Mouse (Mus musculus) limb, embryonic 12.5 days (tissue): ENCODE measurements around the gene Slc16a2. TPM values are rescaled to one million over a fixed set of nuclear protein-coding genes. Genes with fewer than 3 reads are reported as not detected.
A peak's percentile ranks its signal among the peaks of the same experiment; 100 is the strongest.

Experiments
- ATAC-seq: fragments of 200-750 bp; cut with Nextera tagmentation; 2 replicates; pipeline ENCODE4 v1.8.0; 2017; ENCODE audit warnings: low read depth, moderate TSS enrichment; ENCODE audit not compliant: insufficient number of reproducible peaks, insufficient read depth, low FRiP score, low TSS enrichment
- H3K27ac ChIP-seq: fragments of 300-500 bp; sonication (generic); 2 replicates; pipeline ENCODE4 v1.5.1; 2016; ENCODE audit warnings: mild to moderate bottlenecking, moderate library complexity
- H3K27me3 ChIP-seq: fragments of 300-500 bp; sonication (generic); 2 replicates; pipeline ENCODE4 v1.6.1; 2016; ENCODE audit warnings: mild to moderate bottlenecking, moderate library complexity
- H3K36me3 ChIP-seq: fragments of 300-500 bp; sonication (generic); 2 replicates; pipeline ENCODE4 v1.6.1; 2016; ENCODE audit warnings: mild to moderate bottlenecking, moderate library complexity
- H3K4me1 ChIP-seq: fragments of 300-500 bp; sonication (generic); replicated peaks from 2 replicates; pipeline ENCODE4 v1.6.1; 2016
- H3K4me2 ChIP-seq: fragments of 300-500 bp; sonication (generic); 2 replicates; pipeline ENCODE4 v1.6.1; 2016; ENCODE audit warnings: mild to moderate bottlenecking, moderate library complexity
- H3K4me3 ChIP-seq: fragments of 300-500 bp; sonication (generic); replicated peaks from 2 replicates; pipeline ENCODE4 v1.5.1; 2016; ENCODE audit warnings: mild to moderate bottlenecking
- H3K9ac ChIP-seq: fragments of 300-500 bp; sonication (generic); replicated peaks from 2 replicates; pipeline ENCODE4 v1.6.1; 2016; ENCODE audit warnings: mild to moderate bottlenecking, moderate library complexity
- H3K9me3 ChIP-seq: fragments of 300-500 bp; sonication (generic); 2 replicates; pipeline ENCODE4 v1.6.1; 2016; ENCODE audit warnings: mild to moderate bottlenecking, moderate library complexity
- WGBS: fragments of 180-500 bp; shearing (Covaris S2); methylation state at CpG from one replicate; pipeline ENCODE4 v1.1.7; 2016; 5-methylcytosine and 5-hydroxymethylcytosine counted together
- polyA plus RNA-seq: library from polyadenylated mRNA; unstranded; fragments of >200 nt; fragmentation: Nextera tagmentation; extraction: Ambion mirVana; gene quantifications from 2 replicates; pipeline ENCODE4 v1.2.1, GENCODE M21; 2016

The Slc16a2 gene
- polyA plus RNA-seq, 1 experiment from 2014 or later = 23.4 TPM

DNA sequence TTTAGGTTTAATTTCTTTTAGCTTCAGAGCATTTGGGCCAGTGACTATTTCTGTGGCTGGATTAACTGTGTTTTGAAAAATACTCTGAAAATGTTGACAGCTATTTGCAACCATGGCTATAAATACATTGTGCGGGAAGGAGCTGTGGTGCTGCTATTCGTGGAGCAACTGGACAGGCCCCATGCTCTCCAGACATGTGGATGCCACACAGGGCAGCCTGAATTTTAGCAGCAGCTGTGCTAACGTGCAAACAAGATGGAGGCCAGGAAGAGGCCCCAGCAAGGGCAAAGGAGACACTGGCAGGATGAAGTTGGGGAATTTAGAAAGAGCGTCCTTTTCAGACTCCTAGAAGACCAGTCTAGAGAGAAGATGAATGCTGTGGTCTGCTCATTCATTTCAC, 15.4 kb downstream of the Slc16a2 start:
- Histone ChIP-seq H3K4me1 (no peaks in the 10 kb centered on the region), H3K27me3 (peaks cover 48% of the 10 kb centered on the region), H3K27ac (no peak overlapping the region), H3K36me3 (no peaks in the 10 kb centered on the region), H3K4me2 (no peak overlapping the region), H3K4me3 (no peak overlapping the region), H3K9me3 (no peaks in the 10 kb centered on the region), H3K9ac (no peak overlapping the region)
- no peak for ATAC-seq
- WGBS = 70% methylated on average over 4 of the region's 4 CpGs

DNA sequence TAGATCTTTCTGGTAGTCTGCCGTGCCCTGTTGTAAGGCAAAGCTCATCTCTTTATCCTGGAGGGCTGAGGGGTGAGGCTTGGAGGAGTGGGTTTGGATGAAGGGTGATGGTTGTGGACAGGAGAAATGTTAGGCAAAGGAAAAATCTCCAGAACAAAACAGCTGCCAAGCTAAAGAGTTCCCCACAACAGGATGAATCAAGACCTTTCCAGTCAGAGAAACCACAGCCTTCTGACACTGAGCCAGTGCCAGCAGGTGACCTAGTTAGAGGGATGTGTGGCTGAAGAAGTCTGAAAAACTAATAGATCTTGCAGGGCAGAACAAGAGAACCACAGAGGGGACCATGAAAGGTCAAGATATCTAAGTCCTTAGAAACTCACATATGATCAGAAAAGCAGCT, 24.8 kb downstream of the Slc16a2 start:
- Histone ChIP-seq H3K9ac (no peak overlapping the region), H3K9me3 (no peaks in the 10 kb centered on the region), H3K4me2 (no peak overlapping the region), H3K4me1 (no peaks in the 10 kb centered on the region), H3K4me3 (no peak overlapping the region), H3K27me3 (peaks cover 49% of the 10 kb centered on the region), H3K36me3 (no peaks in the 10 kb centered on the region), H3K27ac (no peak overlapping the region)
- whole genome bisulfite sequencing = 89% methylated on average over 1 of the region's 1 CpGs
- no peak for ATAC-seq

DNA sequence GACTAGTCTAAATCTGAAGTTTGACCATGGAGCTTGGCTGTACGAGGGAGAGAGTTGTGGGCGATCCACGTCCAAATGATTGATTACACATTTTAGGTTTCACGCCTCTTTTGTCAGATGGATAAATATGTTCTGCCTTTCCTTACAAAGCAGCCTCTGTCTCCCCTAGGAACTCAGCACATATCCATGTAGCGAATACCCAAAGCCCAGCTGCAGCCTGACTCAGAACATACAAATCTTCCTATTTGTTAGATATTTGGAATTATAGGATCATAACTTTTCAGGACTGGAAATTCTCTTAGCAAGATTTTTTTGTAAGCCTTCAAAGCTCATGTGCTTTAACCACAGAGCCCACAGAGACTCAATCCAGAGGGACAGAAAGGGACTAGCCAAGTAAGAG, 26.3 kb downstream of the Slc16a2 start:
- Histone ChIP-seq H3K4me3 (no peak overlapping the region), H3K27ac (no peak overlapping the region), H3K36me3 (no peaks in the 10 kb centered on the region), H3K9me3 (no peaks in the 10 kb centered on the region), H3K27me3 (peaks cover 58% of the 10 kb centered on the region), H3K4me2 (no peak overlapping the region), H3K9ac (no peak overlapping the region), H3K4me1 (no peaks in the 10 kb centered on the region)
- 78% methylated on average over 5 of the region's 5 CpGs for WGBS
- ATAC-seq = no peak

DNA sequence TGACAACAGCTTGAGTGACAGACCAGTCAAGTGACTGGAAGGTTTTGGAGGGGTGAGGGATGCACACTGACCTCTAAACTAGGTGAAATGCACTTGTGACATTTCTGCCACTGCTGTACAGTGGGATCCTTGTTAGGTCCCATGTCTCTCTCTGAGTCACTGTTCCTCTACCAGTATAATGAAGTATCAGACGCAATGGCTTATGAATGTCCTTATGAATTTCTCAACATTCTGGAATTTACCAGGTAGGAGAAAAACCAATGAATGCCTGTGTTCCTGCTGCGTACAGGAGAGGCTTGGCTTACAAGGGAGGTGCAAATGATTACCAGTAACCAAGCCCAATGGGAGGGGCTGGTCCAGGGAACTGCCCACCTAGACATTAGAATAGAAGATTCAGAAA, 30.5 kb downstream of the Slc16a2 start:
- Histone ChIP-seq H3K4me3 (no peak overlapping the region), H3K4me1 (no peaks in the 10 kb centered on the region), H3K9ac (no peak overlapping the region), H3K36me3 (no peaks in the 10 kb centered on the region), H3K4me2 (no peak overlapping the region), H3K27ac (no peak overlapping the region), H3K9me3 (no peaks in the 10 kb centered on the region), H3K27me3 (peaks cover 35% of the 10 kb centered on the region)
- WGBS = 76% methylated on average over 2 of the region's 2 CpGs
- no peak for ATAC-seq

DNA sequence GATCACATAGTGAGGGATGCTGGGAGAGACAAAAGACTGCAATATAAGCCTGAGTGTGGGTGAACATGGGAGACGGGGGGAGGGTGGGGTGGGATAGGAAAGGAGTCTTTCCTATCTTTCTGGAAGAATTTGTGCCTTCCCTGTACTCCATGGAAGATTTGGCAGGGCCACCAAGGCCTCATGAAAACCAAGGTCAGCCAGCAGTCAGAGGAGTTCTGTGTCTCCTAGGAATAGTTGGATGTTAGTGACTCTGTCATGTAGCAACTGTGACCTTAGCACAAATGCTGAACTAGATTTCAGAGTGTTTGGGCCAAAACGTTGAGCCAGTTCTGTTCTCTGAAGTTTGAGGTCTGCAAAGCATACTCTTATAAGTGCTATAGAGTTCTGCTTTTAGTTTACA, 36.1 kb downstream of the Slc16a2 start:
- WGBS = 75% methylated on average over 2 of the region's 2 CpGs
- H3K27me3 ChIP-seq = peaks cover 8% of the 10 kb centered on the region
- no peak for ATAC-seq

DNA sequence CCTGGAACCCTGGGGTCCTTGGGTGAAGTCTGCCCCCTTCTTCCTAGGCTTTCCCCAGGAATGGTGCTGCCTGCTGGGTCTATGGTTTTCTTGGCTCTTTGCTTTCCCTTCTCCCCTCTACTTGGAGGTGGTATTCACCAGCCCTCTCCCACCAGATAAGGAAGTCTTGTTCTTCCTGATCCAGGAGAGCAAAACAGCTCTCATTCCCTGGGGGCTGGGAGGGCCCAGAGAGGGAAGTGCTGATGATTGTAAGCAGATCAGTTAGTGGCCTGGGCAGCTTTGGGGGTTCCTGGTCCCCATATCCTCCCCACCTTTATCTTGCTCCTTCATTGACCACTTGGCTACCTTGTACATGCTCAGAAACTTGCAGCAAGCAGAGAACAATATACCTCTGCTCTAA, 45.4 kb downstream of the Slc16a2 start:
- Histone ChIP-seq H3K9me3 (no peaks in the 10 kb centered on the region), H3K27me3 (peaks cover 35% of the 10 kb centered on the region), H3K9ac (no peak overlapping the region), H3K4me1 (no peaks in the 10 kb centered on the region), H3K4me3 (no peak overlapping the region), H3K4me2 (no peak overlapping the region), H3K27ac (no peak overlapping the region), H3K36me3 (no peaks in the 10 kb centered on the region)
- ATAC-seq = no peak

More for the DNA sequence above, 36.1 kb downstream of the Slc16a2 start:
- H3K9me3 ChIP-seq = no peaks in the 10 kb centered on the region
- no peak overlapping the region for H3K27ac ChIP-seq
- no peak overlapping the region for H3K9ac ChIP-seq
- H3K36me3 ChIP-seq = no peaks in the 10 kb centered on the region
- no peak overlapping the region for H3K4me2 ChIP-seq
- no peak overlapping the region for H3K4me3 ChIP-seq
- no peaks in the 10 kb centered on the region for H3K4me1 ChIP-seq

DNA sequence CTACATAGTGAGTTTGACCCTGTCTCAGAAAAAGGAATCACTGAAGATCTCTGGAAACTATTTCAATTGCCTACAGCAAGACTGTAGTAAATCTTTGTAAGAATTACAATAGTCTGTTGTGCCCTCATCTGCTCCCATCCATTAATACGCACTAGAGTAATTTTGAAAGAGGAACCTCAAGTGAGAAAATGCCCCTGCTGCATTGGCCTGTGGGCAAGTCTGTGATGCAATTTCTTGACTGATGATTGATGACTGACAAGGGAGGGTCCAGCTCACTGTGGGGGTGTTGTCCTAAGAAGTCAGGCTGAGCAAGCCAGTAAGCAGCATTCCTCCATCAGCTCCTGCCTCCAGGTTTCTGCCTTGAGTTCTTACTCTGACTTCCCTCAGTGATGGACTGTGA, 75.6 kb downstream of the Slc16a2 start:
- ATAC-seq = no peak
- H3K36me3 ChIP-seq = no peaks in the 10 kb centered on the region
- no peak overlapping the region for H3K4me3 ChIP-seq
- peaks cover 18% of the 10 kb centered on the region for H3K4me1 ChIP-seq
- no peak overlapping the region for H3K9ac ChIP-seq
- no peaks in the 10 kb centered on the region for H3K9me3 ChIP-seq
- H3K4me2 ChIP-seq = no peak overlapping the region
- H3K27ac ChIP-seq = no peak overlapping the region
- peaks cover 51% of the 10 kb centered on the region for H3K27me3 ChIP-seq
- 96% methylated on average over 1 of the region's 1 CpGs for WGBS

DNA sequence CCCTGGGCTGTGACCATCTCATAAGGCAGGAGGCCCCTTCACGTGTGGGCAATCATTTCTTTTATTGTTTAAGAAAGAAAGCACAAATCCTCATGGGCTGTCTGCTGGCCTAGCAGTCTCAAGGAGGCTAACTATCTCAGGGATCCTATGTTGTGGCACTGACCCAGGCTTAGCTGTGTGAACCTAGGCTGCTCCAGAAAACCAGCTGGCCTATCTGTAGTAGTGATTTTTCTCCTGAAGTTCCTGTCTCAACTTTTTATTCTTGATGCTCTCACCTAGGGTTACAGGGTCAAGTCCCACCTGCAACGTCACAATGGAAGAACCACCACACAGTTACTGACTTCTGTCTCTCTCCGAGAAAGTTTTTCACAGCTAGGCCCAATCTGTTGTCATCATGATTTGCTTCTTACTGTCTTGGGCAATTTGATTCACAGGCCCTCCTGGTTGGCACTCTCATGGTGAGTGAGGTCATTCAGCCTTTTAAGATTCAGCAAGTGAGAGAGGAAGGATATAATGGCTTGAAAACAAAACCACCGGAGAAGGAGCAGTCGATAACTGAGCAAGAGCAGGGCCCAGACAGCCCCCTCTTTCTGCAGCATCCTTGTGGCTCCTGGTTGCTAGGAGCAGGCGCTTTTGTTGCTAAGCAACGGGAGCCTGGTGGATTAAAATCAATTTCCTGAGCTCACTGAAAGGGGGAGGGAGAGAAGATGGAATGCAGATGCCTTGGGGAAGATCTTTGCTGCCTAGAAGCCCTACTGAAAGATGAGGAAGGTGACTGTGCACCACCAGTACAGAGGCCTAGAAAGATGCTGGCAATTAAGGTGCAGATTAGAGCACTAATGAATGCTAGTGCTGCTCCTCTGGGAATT, 77.4 kb downstream of the Slc16a2 start:
- no peak overlapping the region for H3K4me3 ChIP-seq
- no peak overlapping the region for H3K4me2 ChIP-seq
- 34% methylated on average over 7 of the region's 7 CpGs for WGBS
- no peaks in the 10 kb centered on the region for H3K36me3 ChIP-seq
- H3K27me3 ChIP-seq = peaks cover 64% of the 10 kb centered on the region
- H3K9ac ChIP-seq = no peak overlapping the region
- no peaks in the 10 kb centered on the region for H3K9me3 ChIP-seq
- ATAC-seq = peak; percentile 52; the same call in 1 of the 2 replicates
- peaks cover 20% of the 10 kb centered on the region for H3K4me1 ChIP-seq
- 0 out of 2 replicates have a peak overlapping the region, but pooled peaks have one; percentile 17 for H3K27ac ChIP-seq

DNA sequence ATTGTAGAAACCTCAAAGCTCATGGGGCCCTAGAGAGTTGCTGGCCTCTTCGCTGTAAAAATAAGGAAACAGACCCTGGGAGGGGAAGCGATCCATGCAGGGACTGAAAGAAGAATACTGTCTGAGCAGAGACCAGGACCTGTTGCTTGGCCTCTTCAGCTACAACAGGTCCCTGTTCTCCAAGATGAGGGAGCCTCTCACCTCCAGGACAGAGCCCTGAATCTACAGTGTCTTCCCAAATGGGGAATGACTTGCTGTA, 79.8 kb downstream of the Slc16a2 start:
- H3K9ac ChIP-seq = no peak overlapping the region
- no peaks in the 10 kb centered on the region for H3K36me3 ChIP-seq
- peak overlapping the region; percentile 64; the same call in 1 of the 2 replicates for H3K27ac ChIP-seq
- H3K4me1 ChIP-seq = peaks cover 20% of the 10 kb centered on the region
- 64% methylated on average over 2 of the region's 2 CpGs for WGBS
- no peak overlapping the region for H3K4me2 ChIP-seq
- H3K9me3 ChIP-seq = no peaks in the 10 kb centered on the region
- ATAC-seq = no peak
- no peak overlapping the region for H3K4me3 ChIP-seq
- peaks cover 77% of the 10 kb centered on the region for H3K27me3 ChIP-seq

DNA sequence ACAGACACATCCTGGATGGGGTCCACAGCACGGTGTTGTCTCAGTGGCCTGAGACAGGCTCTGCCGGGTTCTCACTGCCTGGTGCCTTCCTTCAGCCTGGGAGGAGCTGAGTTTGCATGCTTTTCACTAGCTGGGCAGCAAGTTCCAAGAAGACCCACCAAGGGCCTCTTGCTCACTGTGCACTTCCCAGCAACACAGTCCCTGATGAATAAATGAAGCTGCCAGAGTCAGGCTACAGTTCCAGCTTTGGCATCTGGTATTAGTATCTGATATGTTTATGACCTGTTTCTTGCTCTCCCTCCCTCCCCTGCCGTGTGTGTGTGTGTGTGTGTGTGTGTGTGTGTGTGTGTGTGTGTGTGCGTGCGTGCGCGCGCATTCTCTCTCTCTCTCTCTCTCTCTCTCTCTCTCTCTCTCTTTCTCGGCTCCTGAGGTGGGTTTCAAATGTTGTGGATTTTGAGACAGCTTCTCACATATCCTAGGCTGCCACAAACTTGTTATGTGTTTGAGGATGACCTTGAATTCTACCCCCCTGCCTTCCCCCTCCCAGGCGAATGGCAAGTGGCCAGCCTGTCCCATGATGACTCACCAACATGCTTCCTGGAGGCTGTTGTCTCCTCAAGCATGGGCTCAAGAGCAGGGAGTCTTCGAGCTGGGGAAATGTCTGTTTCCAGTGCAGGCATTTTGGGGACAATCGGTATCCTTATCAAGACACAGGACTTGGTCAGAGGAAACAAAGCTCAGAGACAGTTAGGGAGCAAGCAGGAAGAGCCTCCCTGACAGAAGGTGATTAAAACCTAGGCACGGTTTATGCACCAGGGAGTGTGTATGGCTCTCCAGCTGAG, 80.3 kb downstream of the Slc16a2 start:
- peak; percentile 20; the same call in 1 of the 2 replicates for ATAC-seq
- Histone ChIP-seq H3K4me3 (no peak overlapping the region), H3K4me2 (no peak overlapping the region), H3K9me3 (no peaks in the 10 kb centered on the region), H3K9ac (no peak overlapping the region), H3K27me3 (peaks cover 74% of the 10 kb centered on the region), H3K27ac (peak overlapping the region; percentile 64; the same call in 1 of the 2 replicates), H3K36me3 (no peaks in the 10 kb centered on the region), H3K4me1 (peaks cover 20% of the 10 kb centered on the region)
- 51% methylated on average over 7 of the region's 13 CpGs for WGBS

DNA sequence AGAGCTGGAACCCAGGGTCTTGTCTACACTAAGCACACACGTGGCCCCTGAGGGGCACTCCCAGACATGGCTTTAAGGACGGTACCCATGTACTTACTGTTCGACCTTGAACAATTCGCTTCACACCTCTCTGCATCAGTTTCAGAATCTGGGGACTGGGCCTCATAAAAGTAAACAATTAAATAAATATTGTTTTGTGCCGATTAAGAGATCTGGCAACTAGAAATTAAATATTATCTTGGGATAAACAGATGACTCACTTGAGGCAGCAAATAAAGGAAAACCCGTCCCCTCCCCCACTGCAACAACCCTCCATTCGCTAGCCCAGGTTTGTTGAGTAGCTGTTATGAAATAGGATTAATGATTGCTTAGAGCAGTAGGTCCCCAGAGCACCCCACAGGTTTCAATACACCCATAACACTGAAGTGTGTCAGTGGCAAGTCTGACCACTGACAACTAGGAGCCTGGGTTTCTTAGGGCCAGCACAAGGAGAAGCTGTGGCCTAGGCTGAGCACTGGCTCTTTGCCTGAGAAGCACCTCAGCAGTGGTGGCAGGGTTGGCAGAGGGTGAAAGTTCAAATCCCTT, 87.7 kb downstream of the Slc16a2 start:
- H3K36me3 ChIP-seq = no peaks in the 10 kb centered on the region
- 80% methylated on average over 7 of the region's 7 CpGs for WGBS
- H3K27ac ChIP-seq = no peak overlapping the region
- peaks cover 69% of the 10 kb centered on the region for H3K27me3 ChIP-seq
- no peak overlapping the region for H3K4me2 ChIP-seq
- no peak overlapping the region for H3K9ac ChIP-seq
- no peaks in the 10 kb centered on the region for H3K9me3 ChIP-seq
- ATAC-seq = no peak
- no peak overlapping the region for H3K4me3 ChIP-seq
- H3K4me1 ChIP-seq = no peaks in the 10 kb centered on the region
